Mouse (Mus musculus): ENCODE measurements around the gene Nlrp3.

DNA sequence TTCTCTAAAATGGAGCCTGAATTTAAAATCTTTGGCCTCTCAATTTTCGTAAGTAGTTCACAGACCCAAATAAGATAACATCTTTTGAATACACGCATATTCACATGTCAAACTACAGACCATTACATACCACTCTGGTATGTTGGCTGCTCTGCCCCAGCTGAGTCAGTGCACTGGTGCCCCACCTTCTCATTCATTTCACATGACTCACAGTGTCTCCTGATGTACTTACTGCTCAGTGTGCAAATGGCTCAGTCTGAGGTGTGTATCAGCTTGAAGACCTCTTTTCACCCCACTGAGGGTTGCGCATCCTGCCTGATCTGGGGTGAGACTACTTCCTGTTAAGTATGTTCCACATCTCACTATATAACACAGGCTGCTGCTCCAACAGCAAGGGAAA is 59.5 kb downstream of the Nlrp3 start:
- TF ChIP-seq CTCF (IDR thresholded peaks at IDR 0.05; ENCODE audit: low read depth) (no peak), EP300 (optimal IDR thresholded peaks at IDR 0.05) (no peak)
